Mouse (Mus musculus) hematopoietic stem cell, adult 5-6 weeks (primary cell): Measurements from ENCODE around the gene Ppp1r3e. TPM values are rescaled to one million over a fixed set of nuclear protein-coding genes. Genes with fewer than 3 reads are reported as not detected.

Source experiments
- ATAC-seq, 2 experiments: fragments of 125-278 bp in 1 of 2; replicated peaks in 1 of 2; 2 replicates each; pipeline ENCODE4 v1.8.0; 2016 to 2017; ENCODE audit warnings: inconsistent platforms in 2 of 2, mild to moderate bottlenecking in 2 of 2, moderate number of reproducible peaks in 2 of 2, low read depth in 1 of 2, moderate TSS enrichment in 1 of 2; ENCODE audit not compliant: low FRiP score in 2 of 2, poor library complexity in 2 of 2, severe bottlenecking in 2 of 2, insufficient read depth in 1 of 2, low TSS enrichment in 1 of 2
- total RNA-seq: library from RNA; stranded (forward); fragments of 172-1452, 232-1000 nt; gene quantifications from 2 replicates; pipeline ENCODE4 v1.2.3, GENCODE M21; 2017

The Ppp1r3e gene
- total RNA-seq, 1 experiment from 2014 or later, result 2.6 TPM

DNA sequence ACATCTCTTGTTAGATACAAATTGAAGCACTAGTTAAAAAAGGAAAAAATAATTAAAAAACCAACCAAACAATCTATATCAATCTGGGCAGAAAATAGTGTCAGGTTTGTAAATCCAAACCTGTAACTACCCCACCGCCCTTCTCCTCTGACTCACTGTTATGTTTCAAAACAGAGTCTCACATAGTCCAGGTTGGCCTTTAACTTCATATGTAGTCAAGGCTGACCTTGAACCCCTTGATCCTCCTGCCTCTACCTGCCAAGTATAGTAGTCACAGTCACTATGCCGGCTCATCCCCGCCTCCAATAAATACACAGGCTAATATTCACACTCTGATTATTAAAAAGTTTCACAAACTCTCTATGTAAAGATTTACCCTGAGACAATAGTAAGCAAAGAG lies 21.6 kb downstream of the Ppp1r3e start:
- ATAC-seq, result no peak

DNA sequence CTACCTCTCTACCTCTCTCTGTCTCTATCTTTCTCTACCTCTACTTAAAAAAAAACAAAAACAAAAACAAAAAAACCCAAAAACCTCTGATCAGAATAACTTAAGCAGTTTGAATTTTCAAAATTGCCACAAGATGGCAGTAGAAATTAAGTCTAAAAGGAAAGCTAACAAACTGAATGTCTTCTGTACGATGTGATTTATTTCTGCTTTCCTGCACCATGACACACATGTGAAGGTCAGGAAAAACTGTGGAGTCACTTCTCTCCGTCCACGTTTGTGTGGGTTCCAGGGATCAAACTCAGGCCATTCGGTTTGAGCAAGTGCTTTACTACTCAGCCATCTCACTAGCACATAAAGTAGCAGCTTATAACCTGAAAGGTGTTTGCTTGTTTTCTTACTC lies 33.9 kb downstream of the Ppp1r3e start:
- no peak for ATAC-seq

DNA sequence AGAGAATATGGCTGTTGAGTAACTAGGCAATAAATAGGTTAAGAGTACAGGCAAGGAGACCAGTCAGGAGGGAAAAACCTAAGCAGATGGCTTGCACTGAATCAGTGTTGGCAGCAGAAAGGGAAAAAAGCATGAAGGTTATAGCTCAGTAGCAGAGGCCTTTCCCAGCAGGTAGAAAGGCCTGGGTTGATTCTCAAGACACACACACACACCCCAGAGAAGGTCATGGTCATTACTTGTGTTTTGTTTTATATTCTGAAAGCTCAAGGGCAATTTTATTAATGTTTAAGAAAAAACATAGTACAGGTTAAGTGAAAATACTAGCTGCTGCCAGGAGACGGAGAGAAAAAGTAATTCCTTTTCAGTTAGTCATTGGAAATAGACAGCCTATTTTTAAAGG lies 53.6 kb downstream of the Ppp1r3e start:
- ATAC-seq, result no peak

Other genes with a start within 250 kb of the Ppp1r3e start
- not detected in 2 replicates for gene Gm17606, start 236.6 kb downstream of the Ppp1r3e start, total RNA-seq
- gene Cdh24, start 236.2 kb downstream of the Ppp1r3e start, total RNA-seq, result 1.4 and 2.3 TPM in 2 replicates
- gene 1700123O20Rik, start 191.3 kb downstream of the Ppp1r3e start, total RNA-seq, result 34.8 and 47.8 TPM in 2 replicates
- gene Acin1, start 190.6 kb downstream of the Ppp1r3e start, total RNA-seq, result 261 and 357 TPM in 2 replicates
- gene Gm29776, start 178.7 kb downstream of the Ppp1r3e start, total RNA-seq, result 1.1 TPM in 1 of 2 replicates, not detected in the other
- 11.4 and 25.4 TPM in 2 replicates for gene Cebpe, start 165.4 kb downstream of the Ppp1r3e start, total RNA-seq
- 2.3 and 3.2 TPM in 2 replicates for gene Slc7a8, start 95.6 kb downstream of the Ppp1r3e start, total RNA-seq
- gene Rnf212b, start 63.4 kb downstream of the Ppp1r3e start, total RNA-seq, result not detected in 2 replicates
- gene Homez, start 6.6 kb downstream of the Ppp1r3e start, total RNA-seq, result 11.3 and 19.1 TPM in 2 replicates
- 6.1 and 13.1 TPM in 2 replicates for gene Bcl2l2, start 5.8 kb upstream of the Ppp1r3e start, total RNA-seq
- gene Gm20521, start 5.9 kb upstream of the Ppp1r3e start, total RNA-seq, result not detected in 2 replicates
- 268 and 313 TPM in 2 replicates for gene Pabpn1, start 14.9 kb upstream of the Ppp1r3e start, total RNA-seq
- gene Slc22a17, start 35.6 kb upstream of the Ppp1r3e start, total RNA-seq, result 0.94 and 4.6 TPM in 2 replicates
- not detected in 2 replicates for gene Efs, start 48.6 kb upstream of the Ppp1r3e start, total RNA-seq
- not detected in 2 replicates for gene Il25, start 55.1 kb upstream of the Ppp1r3e start, total RNA-seq
- gene Cmtm5, start 58.7 kb upstream of the Ppp1r3e start, total RNA-seq, result not detected in 2 replicates
- gene Myh6, start 89.4 kb upstream of the Ppp1r3e start, total RNA-seq, result not detected in 2 replicates
- not detected in 2 replicates for gene Gm17428, start 99.4 kb upstream of the Ppp1r3e start, total RNA-seq
- not detected in 2 replicates for gene Myh7, start 117.1 kb upstream of the Ppp1r3e start, total RNA-seq
- gene Ngdn, start 137.9 kb upstream of the Ppp1r3e start, total RNA-seq, result 58.0 and 66.5 TPM in 2 replicates
- 3.1 and 3.8 TPM in 2 replicates for gene Zfhx2, start 214.8 kb upstream of the Ppp1r3e start, total RNA-seq
- gene Thtpa, start 217.2 kb upstream of the Ppp1r3e start, total RNA-seq, result 9.0 and 17.9 TPM in 2 replicates
- gene Ap1g2, start 229.0 kb upstream of the Ppp1r3e start, total RNA-seq, result 17.2 and 23.9 TPM in 2 replicates
- not detected in 2 replicates for gene Jph4, start 239.4 kb upstream of the Ppp1r3e start, total RNA-seq